ENCODE assay signal across 9 mouse cellular contexts in the genomic region with DNA sequence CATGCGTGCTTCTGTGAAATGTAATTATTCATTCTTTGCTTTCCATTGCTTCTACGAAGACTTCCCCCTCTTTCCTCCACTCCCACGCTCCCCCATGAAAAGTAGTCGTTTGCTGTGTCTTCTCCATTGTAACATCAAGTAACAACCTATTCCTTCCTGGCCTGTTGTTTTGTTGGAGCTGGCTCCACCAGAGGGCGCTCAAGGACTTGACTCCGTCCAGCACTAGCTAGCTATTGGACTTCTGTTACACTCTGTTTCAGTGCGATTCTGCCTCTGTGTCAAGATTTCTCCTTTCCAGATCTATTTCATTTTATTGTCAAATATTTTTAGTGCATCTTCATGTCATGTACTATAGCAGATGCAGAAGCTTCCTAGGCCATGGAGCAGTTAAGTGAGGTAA. TPM values are rescaled to one million over a fixed set of nuclear protein-coding genes. Genes with fewer than 3 reads are reported as not detected.
DNase-seq lines count a peak whose midpoint lies in the region; ATAC-seq and TF ChIP-seq lines count a peak whose summit lies in the region.
"Had no signal": no experiment of that assay in that cellular context is flagged by ENCODE, and none has a peak within 500 bp of the region (broad histone marks: within the 10 kb centered on the region; RNA-seq: fewer than 3 reads in every experiment).

No protein-coding gene starts in this region.

- H3K4me1 ChIP-seq in lung, postnatal 0 days (ENCODE audit: insufficient read depth, low read depth, low read length), result no peaks in the 10 kb centered on the region
- H3K4me1 ChIP-seq: heart, embryonic 13.5 days had no signal

- no peaks in the 10 kb centered on the region for H3K9me3 ChIP-seq in lung, postnatal 0 days (ENCODE audit: low read length)
- H3K9me3 ChIP-seq: heart, embryonic 13.5 days had no signal

- no peaks in the 10 kb centered on the region for H3K27me3 ChIP-seq in lung, postnatal 0 days (replicated peaks; ENCODE audit: insufficient read depth, low read length)
- H3K27me3 ChIP-seq: heart, embryonic 13.5 days had no signal

- TF ChIP-seq CTCF in lung, postnatal 0 days (IDR thresholded peaks at IDR 0.05), result peak; percentile 78

- no peak overlapping the region for H3K4me3 ChIP-seq in lung, postnatal 0 days (ENCODE audit: low read depth, low read length)
- H3K4me3 ChIP-seq: heart, embryonic 13.5 days had no signal

- WGBS in lung, postnatal 0 days, result 13% methylated on average over 7 of the region's 7 CpGs

- H3K9ac ChIP-seq in lung, postnatal 0 days (replicated peaks; ENCODE audit: low read depth), result no peak overlapping the region
- H3K9ac ChIP-seq: heart, embryonic 13.5 days had no signal

- H3K36me3 ChIP-seq in lung, postnatal 0 days (ENCODE audit: insufficient read depth, low read length), result no peaks in the 10 kb centered on the region
- H3K36me3 ChIP-seq: heart, embryonic 13.5 days had no signal

- H3K27ac ChIP-seq in lung, postnatal 0 days (ENCODE audit: low read length), result no peak overlapping the region
- H3K27ac ChIP-seq: heart, embryonic 13.5 days had no signal

- TF ChIP-seq EP300 in lung, postnatal 0 days (IDR thresholded peaks at IDR 0.05), result no peak

- peak; percentile 58 for DNase-seq in CD4-positive helper T cell, adult 2 months (ENCODE audit: low read depth, low spot score)
- DNase-seq in adipocyte (ENCODE audit: low spot score), result peak; percentile 77
- DNase-seq in cerebellum, postnatal 36 days, result peak; percentile 75 to 81
- peak; percentile 81 for DNase-seq in gastrocnemius, postnatal 10 days
- DNase-seq in layer of hippocampus, adult 11-12 months (ENCODE audit: low spot score), result peak; percentile 83
- DNase-seq in lung, postnatal 0 days (ENCODE audit: low spot score), result peak; percentile 56
- peak; percentile 72 for DNase-seq in retina, postnatal 1 day
- DNase-seq in thymus, postnatal 36 days, result peak; percentile 64 to 66

- H3K4me2 ChIP-seq in lung, postnatal 0 days (replicated peaks; ENCODE audit: low read depth, low read length), result no peak overlapping the region
- H3K4me2 ChIP-seq: heart, embryonic 13.5 days had no signal

- ATAC-seq in lung, postnatal 0 days, result no peak

RNA-seq across cellular contexts. Expression of a gene that starts 30.1 kb away (rescaled TPM):
- under 1 TPM; 0.19 to 0.20 TPM for total RNA-seq in gastrocnemius, postnatal 10 days (2021)
- polyA plus RNA-seq in lung, postnatal 0 days (2015; fragmentation: Nextera tagmentation; extraction: Ambion mirVana), result 1.2 and 1.3 TPM in 2 replicates
